Mouse (Mus musculus): ENCODE data around the gene Gm3336.

- TF ChIP-seq CTCF (IDR thresholded peaks at IDR 0.05; ENCODE audit: extremely low read depth, insufficient read depth, insufficient read length, insufficient replicate concordance) = no peak
- TF ChIP-seq POLR2A (IDR thresholded peaks at IDR 0.05; ENCODE audit: low read depth, low read length) = no peak
These were observed 26.6 kb upstream of the Gm3336 start for GRCm38 (mm10) chr8:70691727-70692231.
